Mouse (Mus musculus): ENCODE data around the gene Mfsd6l.

DNA sequence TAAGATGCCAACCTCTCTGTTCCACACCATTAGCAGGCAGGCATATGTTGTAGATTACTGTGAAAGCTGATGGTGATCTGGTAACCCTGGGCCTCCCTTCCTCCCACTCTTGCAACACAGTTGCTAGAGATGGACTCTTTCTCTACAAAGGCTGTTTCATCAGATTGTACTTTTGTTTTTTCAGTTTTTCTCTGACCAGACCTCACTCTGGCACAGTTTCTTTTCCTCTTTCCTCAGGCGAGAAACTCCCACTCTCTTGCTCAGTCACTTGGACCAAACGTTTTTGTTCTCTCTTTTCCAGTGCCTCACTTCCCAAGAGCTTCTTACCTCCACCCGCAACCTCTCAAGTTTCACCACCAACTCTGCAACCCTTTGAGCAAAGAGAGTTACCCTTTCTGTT lies 42.0 kb upstream of the Mfsd6l start:
- TF ChIP-seq CTCF (IDR thresholded peaks at IDR 0.05; ENCODE audit: low read depth) (no peak), EP300 (IDR thresholded peaks at IDR 0.05; ENCODE audit: low read depth) (no peak)

Measured in heart, postnatal 0 days (tissue).